Mouse (Mus musculus): ENCODE measurements around the gene Acp2. TPM values are rescaled to one million over a fixed set of nuclear protein-coding genes. Genes with fewer than 3 reads are reported as not detected.
A peak's percentile ranks its signal among the peaks of the same experiment; 100 is the strongest.

Acp2 gene
- total RNA-seq, 2 experiments from 2014 or later: 19.1 to 23.8 TPM

- DNase-seq: no peak
- intact Hi-C loops (cut with DNase I): loop anchor here (5.0 kb wide), 1 partner anchor 138 kb away; the partner anchor contains the start of gene Mybpc3
These were observed 52.2 kb downstream of the Acp2 start for GRCm38 (mm10) chr2:91254725-91255380.

- peak; percentile 63 to 64 for DNase-seq
- intact Hi-C loops (cut with DNase I): loop anchor here (5.0 kb wide), 1 partner anchor 138 kb away; the partner anchor contains the start of gene Mybpc3
These were observed 53.0 kb downstream of the Acp2 start, which contains the start of gene Pacsin3 for GRCm38 (mm10) chr2:91255661-91256150. Gene Pacsin3 (plus strand): TSS chr2:91255954.

DNA sequence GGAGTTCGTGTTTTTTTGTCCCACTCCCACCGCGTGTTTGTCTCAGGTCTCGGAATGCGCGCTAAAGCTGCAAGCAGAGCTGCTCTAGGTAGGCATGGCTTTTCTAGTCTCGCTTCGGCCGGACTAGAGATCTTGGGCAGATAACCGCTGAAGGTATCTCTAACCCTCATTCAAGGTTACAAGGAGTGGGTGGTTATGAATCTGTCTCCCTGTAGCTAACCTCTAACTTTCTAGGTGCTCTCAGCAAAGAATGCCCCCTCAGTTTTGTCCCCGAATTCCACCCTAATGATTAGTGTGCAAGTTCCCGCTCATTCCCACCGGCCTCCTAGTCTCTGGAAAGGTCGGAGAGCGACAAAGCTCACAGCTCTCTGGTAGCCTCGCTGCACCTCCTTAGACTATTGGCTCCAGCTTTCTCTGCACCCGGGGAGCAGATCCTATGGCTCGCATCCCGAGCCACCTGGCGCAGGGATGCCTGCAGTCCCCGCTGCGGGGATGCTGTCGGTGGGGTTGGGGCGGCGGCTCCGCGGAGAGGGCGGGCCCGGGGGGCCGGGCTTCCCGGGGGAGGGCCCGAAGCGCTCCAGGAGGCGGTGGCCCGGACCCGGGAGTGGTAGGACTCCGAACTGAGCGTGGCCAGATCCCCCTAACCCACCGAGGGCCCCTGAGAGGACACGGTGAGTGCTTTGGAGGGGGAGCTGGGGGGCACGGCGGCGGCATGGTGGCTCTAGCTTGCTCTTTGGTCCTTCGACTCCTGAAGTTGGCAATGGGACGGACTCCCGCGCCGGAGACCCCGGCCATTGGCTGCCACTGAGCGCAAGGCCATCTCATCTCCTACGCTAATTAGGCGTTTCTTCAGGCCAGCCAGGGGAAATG, 53.8 kb downstream of the Acp2 start:
- intact Hi-C loops (cut with DNase I): loop anchor here (5.0 kb wide), 1 partner anchor 139 kb away; the partner anchor contains the start of gene Mybpc3
- DNase-seq: peak; percentile 78 to 79

DNA sequence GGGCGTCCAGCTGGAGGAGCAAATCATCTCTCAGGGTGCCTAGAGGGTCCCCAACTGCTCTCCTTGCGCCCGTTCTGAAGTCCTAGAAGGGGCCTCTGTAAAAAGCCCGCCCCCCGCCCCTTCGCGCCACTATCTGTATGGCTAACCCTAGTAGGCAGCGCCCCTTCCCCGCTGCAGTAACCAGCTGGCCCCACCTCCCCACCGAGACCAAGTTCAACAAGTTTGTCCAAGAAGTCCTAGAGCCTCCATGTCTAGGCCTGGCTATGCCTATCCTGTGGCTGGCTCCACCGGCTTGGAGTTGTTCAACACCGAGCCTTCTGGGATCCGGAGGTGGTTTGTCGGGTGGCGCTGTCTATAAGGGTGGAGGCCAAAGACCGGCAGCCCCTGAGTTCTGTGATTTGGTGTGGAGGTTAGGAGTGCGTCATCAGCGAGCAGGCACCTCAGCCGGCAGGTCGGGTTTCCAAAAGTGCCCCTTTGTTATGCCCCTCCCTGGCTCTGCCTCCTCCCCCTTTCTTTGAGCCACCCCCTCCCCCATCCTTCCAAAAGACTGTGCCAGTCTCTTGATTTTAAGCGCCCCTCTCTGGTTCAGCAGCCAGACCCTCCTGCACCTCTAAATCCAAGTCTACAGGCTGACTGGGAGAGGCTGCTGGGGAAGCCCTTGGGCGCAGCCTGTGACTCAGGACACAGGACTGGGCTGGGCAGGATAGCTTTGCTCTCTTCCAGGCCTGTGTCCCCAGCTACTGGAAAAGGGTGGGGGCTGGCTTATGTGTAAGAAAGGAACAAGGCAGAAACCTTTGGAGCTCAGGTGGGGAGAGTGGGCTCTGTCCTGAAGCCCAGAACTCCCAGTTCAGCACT, 54.7 kb downstream of the Acp2 start:
- DNase-seq: peak; percentile 55 to 57
- intact Hi-C loops (cut with DNase I): loop anchor here (5.0 kb wide), 1 partner anchor 140 kb away; the partner anchor contains the start of gene Mybpc3

GRCm38 (mm10) chr2:91258054-91258453, 55.4 kb downstream of the Acp2 start:
- DNase-seq: peak in 1 of 2 experiments; percentile 26

DNA sequence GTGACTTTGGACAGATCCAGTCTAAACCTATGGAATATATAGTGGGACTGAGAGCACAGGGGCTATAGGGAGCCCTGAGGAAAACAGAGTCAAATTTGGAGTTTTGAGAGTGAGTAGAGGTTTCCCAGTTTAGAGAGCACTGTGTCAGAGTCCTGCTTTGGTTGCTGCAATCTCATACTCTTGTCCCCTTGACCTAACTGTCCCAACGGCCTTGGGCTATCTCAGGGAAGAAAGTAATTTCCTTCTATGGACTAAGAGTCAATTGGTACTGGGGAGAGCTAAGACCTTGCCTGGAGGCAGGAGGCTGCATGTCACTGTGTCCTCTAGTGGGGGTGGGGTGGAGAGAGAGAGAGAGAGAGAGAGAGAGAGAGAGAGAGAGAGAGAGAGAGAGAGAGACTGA, 56.1 kb downstream of the Acp2 start:
- no peak for DNase-seq
- intact Hi-C loops (cut with DNase I): loop anchor here (5.0 kb wide), 1 partner anchor 142 kb away; the partner anchor contains the start of gene Mybpc3

More at GRCm38 (mm10) chr2:91258054-91258453, 55.4 kb downstream of the Acp2 start:
- intact Hi-C loops (cut with DNase I): loop anchor here (5.0 kb wide), 1 partner anchor 141 kb away; the partner anchor contains the start of gene Mybpc3

- DNase-seq: peak; percentile 48 to 61
- intact Hi-C loops (cut with DNase I): loop anchor here (5.0 kb wide), 1 partner anchor 142 kb away; the partner anchor contains the start of gene Mybpc3
These were observed 56.8 kb downstream of the Acp2 start for GRCm38 (mm10) chr2:91259493-91259892.

Other genes with a start within 250 kb of the Acp2 start
- 10 to 100 TPM; 15.4 to 19.8 TPM for gene Rapsn, start 167.3 kb upstream of the Acp2 start, total RNA-seq (2021)
- gene Psmc3, start 148.9 kb upstream of the Acp2 start, total RNA-seq (2021): 100 to 1,000 TPM; 221 to 245 TPM
- gene Slc39a13, start 132.5 kb upstream of the Acp2 start, total RNA-seq (2021): 10 to 100 TPM; 27.7 to 31.9 TPM
- gene Spi1, start 120.5 kb upstream of the Acp2 start, total RNA-seq (2021): 1 to 10 TPM; 2.3 to 3.0 TPM
- gene Mybpc3, start 84.7 kb upstream of the Acp2 start, total RNA-seq (2021): 1,000 to 10,000 TPM; 1,924 to 2,166 TPM
- 1 to 10 TPM; 5.2 to 6.3 TPM for gene Madd, start 19.0 kb upstream of the Acp2 start, total RNA-seq (2021)
- 1 to 10 TPM; 3.9 to 7.6 TPM for gene Nr1h3, start 51 bp upstream of the Acp2 start, total RNA-seq (2021)
- gene Ddb2, start 34.1 kb downstream of the Acp2 start, total RNA-seq (2021): 1 to 10 TPM; 5.4 to 6.7 TPM
- 100 to 1,000 TPM; 102 to 119 TPM for gene Pacsin3, start 53.1 kb downstream of the Acp2 start, total RNA-seq (2021)
- 10 to 100 TPM; 64.2 to 64.5 TPM for gene Arfgap2, start 62.1 kb downstream of the Acp2 start, total RNA-seq (2021)
- 10 to 100 TPM in 1 of 2 experiments, 1 to 10 TPM in 1; 9.5 to 12.9 TPM for gene 1110051M20Rik, start 241.8 kb downstream of the Acp2 start, total RNA-seq (2021)

Data from heart, postnatal 10 days (tissue).